In genomic region chr13:42976144-42976543, GRCm38 (mm10) we compare ENCODE assay signal across 23 mouse cellular contexts.
A peak's percentile ranks its signal among the peaks of the same experiment; 100 is the strongest.
DNase-seq lines count a peak whose midpoint lies in the region; ATAC-seq and TF ChIP-seq lines count a peak whose summit lies in the region.
"Had no signal": no experiment of that assay in that cellular context is flagged by ENCODE, and none has a peak within 500 bp of the region (broad histone marks: within the 10 kb centered on the region; RNA-seq: fewer than 3 reads in every experiment).

No protein-coding gene starts in this region.

- H3K27me3 ChIP-seq in liver, embryonic 14.5 days (ENCODE audit: control insufficient read depth, insufficient read depth, low read length) = no peaks in the 10 kb centered on the region
- no peaks in the 10 kb centered on the region for H3K27me3 ChIP-seq in liver, postnatal 0 days (ENCODE audit: insufficient read depth, low read length)
- H3K27me3 ChIP-seq: forebrain, embryonic 13.5 days; intestine, embryonic 15.5 days had no signal

- no peak overlapping the region for H3K4me3 ChIP-seq in liver, embryonic 14.5 days (ENCODE audit: insufficient read depth in 1 of 2, low read depth in 2 of 2, low read length in 2 of 2)
- no peak overlapping the region for H3K4me3 ChIP-seq in liver, postnatal 0 days (ENCODE audit: low read depth, low read length)
- no peak overlapping the region for H3K4me3 ChIP-seq in bone marrow, adult 2 months (replicated peaks; ENCODE audit: control insufficient read depth, low read depth, low read length)
- H3K4me3 ChIP-seq: embryonic facial prominence, embryonic 10.5 days; forebrain, embryonic 13.5 days; heart, embryonic 10.5 days; intestine, embryonic 15.5 days had no signal

- H3K9me3 ChIP-seq in liver, embryonic 14.5 days (ENCODE audit: control insufficient read depth, low read length) = no peaks in the 10 kb centered on the region
- H3K9me3 ChIP-seq in liver, postnatal 0 days (ENCODE audit: low read length) = no peaks in the 10 kb centered on the region
- H3K9me3 ChIP-seq: embryonic facial prominence, embryonic 10.5 days; forebrain, embryonic 13.5 days; G1E; heart, embryonic 10.5 days; intestine, embryonic 15.5 days had no signal

- DNase-seq in liver, embryonic 14.5 days (ENCODE audit: low read depth in 3 of 3, low spot score in 3 of 3) = peak in 2 of 3 experiments; percentile 0 to 2
- no peak for DNase-seq in liver, postnatal 0 days
- no peak for DNase-seq in c-Kit-positive CD71-positive TER-119-positive erythroid progenitor cells, embryonic 14.5 days (ENCODE audit: low spot score)
- no peak for DNase-seq in kidney, adult 9 months
- no peak for DNase-seq in right cerebral cortex, adult 2 months (ENCODE audit: low spot score in 2 of 2)
- DNase-seq: adrenal gland, adult 8-10 months; B cell, adult 2 months; cerebellum, adult 8-10 months; cerebellum, postnatal 14 days; forebrain, postnatal 0 days; gastrocnemius, postnatal 14 days; heart, postnatal 10 days; heart, postnatal 4 days had no signal

- H3K27ac ChIP-seq in liver, embryonic 14.5 days = no peak overlapping the region
- no peak overlapping the region for H3K27ac ChIP-seq in liver, postnatal 0 days (ENCODE audit: low read depth)
- H3K27ac ChIP-seq in bone marrow, adult 2 months (ENCODE audit: control insufficient read depth, insufficient read depth, low read depth, low read length, poor library complexity) = peak overlapping the region; percentile 10; the same call in 1 of the 2 replicates
- H3K27ac ChIP-seq: embryonic facial prominence, embryonic 10.5 days; forebrain, embryonic 13.5 days; heart, embryonic 10.5 days; hindbrain, embryonic 14.5 days; intestine, embryonic 15.5 days had no signal

- WGBS in liver, embryonic 14.5 days (ENCODE audit: insufficient replicate concordance) = 35% methylated on average over 3 of the region's 3 CpGs
- 56% methylated on average over 3 of the region's 3 CpGs for WGBS in liver, postnatal 0 days (ENCODE audit: insufficient replicate concordance)
- 25% methylated on average over 3 of the region's 3 CpGs for WGBS in bone marrow, adult 2 months

- H3K9ac ChIP-seq in liver, embryonic 14.5 days (replicated peaks) = no peak overlapping the region
- H3K9ac ChIP-seq in liver, postnatal 0 days (replicated peaks) = no peak overlapping the region
- H3K9ac ChIP-seq: forebrain, embryonic 13.5 days; forebrain, postnatal 0 days; hindbrain, embryonic 14.5 days; intestine, embryonic 15.5 days had no signal

- H3K4me1 ChIP-seq in liver, embryonic 14.5 days (replicated peaks; ENCODE audit: control insufficient read depth in 2 of 2, insufficient read depth in 2 of 2, low read length in 1 of 2) = no peaks in the 10 kb centered on the region
- no peaks in the 10 kb centered on the region for H3K4me1 ChIP-seq in liver, postnatal 0 days (ENCODE audit: insufficient read depth)
- no peaks in the 10 kb centered on the region; the same call in 1 of the 2 replicates for H3K4me1 ChIP-seq in bone marrow, adult 2 months (ENCODE audit: control insufficient read depth, insufficient read depth, low read length)
- H3K4me1 ChIP-seq: heart, embryonic 10.5 days; intestine, embryonic 15.5 days had no signal

- no peak for ATAC-seq in liver, embryonic 14.5 days (ENCODE audit: insufficient read depth)
- ATAC-seq in liver, postnatal 0 days = no peak
- peak; percentile 53 to 79; a peak in 3 of 4 replicates for ATAC-seq in hematopoietic stem cell, adult 5-6 weeks (replicated peaks in 1 of 2; ENCODE audit: insufficient read depth in 1 of 2, low FRiP score in 2 of 2, low TSS enrichment in 1 of 2, low read depth in 1 of 2, poor library complexity in 2 of 2, severe bottlenecking in 2 of 2)
- peak; percentile 93 for ATAC-seq in neutrophil, adult 5-6 weeks (ENCODE audit: extremely low read depth, insufficient number of reproducible peaks, low FRiP score, poor library complexity, severe bottlenecking)
- ATAC-seq: CD4-positive, CD25-positive, alpha-beta regulatory T cell, adult 4 months; forebrain, embryonic 13.5 days; intestine, embryonic 15.5 days had no signal

- no peak for TF ChIP-seq EP300 in liver, embryonic 14.5 days (IDR thresholded peaks at IDR 0.05; ENCODE audit: low read depth)
- no peak for TF ChIP-seq EP300 in liver, postnatal 0 days (IDR thresholded peaks at IDR 0.05; ENCODE audit: low read depth)

- no peaks in the 10 kb centered on the region for H3K36me3 ChIP-seq in liver, embryonic 14.5 days (replicated peaks; ENCODE audit: control insufficient read depth, insufficient read depth, low read depth)
- H3K36me3 ChIP-seq in liver, postnatal 0 days (replicated peaks; ENCODE audit: insufficient read depth, low read length) = no peaks in the 10 kb centered on the region
- H3K36me3 ChIP-seq: embryonic facial prominence, embryonic 10.5 days; G1E; heart, embryonic 10.5 days; intestine, embryonic 15.5 days had no signal

- TF ChIP-seq CTCF in liver, embryonic 14.5 days (IDR thresholded peaks at IDR 0.05; ENCODE audit: low read depth) = no peak
- no peak for TF ChIP-seq CTCF in liver, postnatal 0 days (IDR thresholded peaks at IDR 0.05; ENCODE audit: low read depth)
- no peak for TF ChIP-seq CTCF in bone marrow, adult 2 months (IDR thresholded peaks at IDR 0.05; ENCODE audit: control insufficient read depth, insufficient read depth, low read length)

- no peak for TF ChIP-seq POLR2A in bone marrow, adult 2 months (IDR thresholded peaks at IDR 0.05; ENCODE audit: borderline replicate concordance, control insufficient read depth, low read depth, low read length)

- no peak overlapping the region for H3K4me2 ChIP-seq in liver, embryonic 14.5 days (ENCODE audit: low read depth)
- no peak overlapping the region for H3K4me2 ChIP-seq in liver, postnatal 0 days (ENCODE audit: low read depth, low read length)
- H3K4me2 ChIP-seq: forebrain, embryonic 13.5 days; hindbrain, embryonic 14.5 days; intestine, embryonic 15.5 days had no signal

Comparison
In these comparisons a context has a peak if more than half of its experiments do, and no peak if none do; other contexts are left out.
1. DNase-seq: peak in liver, embryonic 14.5 days (2 of 3); none in liver, postnatal 0 days (single experiment), c-Kit-positive CD71-positive TER-119-positive erythroid progenitor cells, embryonic 14.5 days (single experiment), kidney, adult 9 months (single experiment) and right cerebral cortex, adult 2 months (0 of 2).
2. ATAC-seq: peak in hematopoietic stem cell, adult 5-6 weeks (2 of 2) and neutrophil, adult 5-6 weeks (single experiment); none in liver, embryonic 14.5 days (single experiment) and liver, postnatal 0 days (single experiment).